Mouse (Mus musculus) adrenal gland, postnatal 4 days (tissue): Measurements from ENCODE around the gene Cdh15. TPM values are rescaled to one million over a fixed set of nuclear protein-coding genes. Genes with fewer than 3 reads are reported as not detected.

ENCODE experiments used
- DNase-seq, 2 experiments: peaks; one replicate each; pipeline ENCODE4 v3.0.0; 2021 to 2022; ENCODE audit warnings: low spot score in 2 of 2, mixed read lengths in 2 of 2
- long read RNA-seq, 2 experiments: library from polyadenylated mRNA; stranded (forward); transcript quantifications; one replicate each; pipeline ENCODE4 v2.0.0; 2021
- total RNA-seq, 2 experiments: library from RNA; stranded (reverse); gene quantifications; 2 replicates each; pipeline ENCODE4 v1.2.3; 2021

Cdh15 gene
- total RNA-seq, result 1 to 10 TPM in 1 of 2 experiments, under 1 TPM in 1; 0.62 to 1.8 TPM
- long read RNA-seq, experiment 1, partial matches to known transcripts, result 2 of 6 reads
- long read RNA-seq, experiment 1, other reads (novel, unspliced or antisense), result 2 of 6 reads
- long read RNA-seq, experiment 2, partial matches to known transcripts, result 0 of 2 reads
- long read RNA-seq, experiment 2, other reads (novel, unspliced or antisense), result 0 of 2 reads

DNA sequence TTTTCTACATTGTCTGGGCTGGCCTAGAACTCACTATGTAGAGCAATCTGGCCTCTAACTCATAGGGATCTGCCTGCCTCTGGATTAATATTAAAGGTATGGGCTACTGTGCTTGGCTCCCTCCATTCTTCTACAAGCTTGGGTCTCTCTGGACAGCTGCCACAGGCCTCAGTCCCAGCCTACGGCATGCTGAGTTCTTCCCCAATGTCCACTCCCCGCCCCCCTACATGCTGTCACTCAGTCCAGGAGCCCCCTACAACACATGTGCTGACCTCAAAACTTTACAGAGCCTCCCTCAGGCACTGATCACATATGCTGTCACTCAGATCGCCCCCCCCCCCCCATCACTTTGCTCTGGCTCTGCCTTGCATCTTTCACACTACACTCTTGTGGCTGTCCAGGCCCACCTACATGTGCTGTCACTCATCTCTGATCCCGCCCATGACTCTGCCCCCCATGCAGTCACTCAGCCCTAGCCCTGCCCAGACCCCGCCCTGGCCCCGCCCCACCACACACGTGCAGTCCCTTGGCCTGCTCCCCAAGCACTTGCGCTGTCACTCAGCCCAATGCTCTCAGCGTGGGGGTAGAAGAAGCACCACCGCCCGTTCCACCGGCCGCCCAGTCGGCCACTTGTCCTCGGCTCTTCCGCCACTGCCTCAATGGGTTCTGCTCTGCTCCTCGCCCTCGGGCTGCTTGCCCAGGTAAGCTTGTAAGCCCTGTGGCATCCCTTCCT lies at the start of gene Cdh15:
Gene Cdh15 (plus strand): TSS at position 138 of the 733 bp plus-strand sequence.
- DNase-seq, result peak in 1 of 2 experiments; percentile 50

- no peak for DNase-seq
These were observed 43.6 kb upstream of the Cdh15 start for GRCm38 (mm10) chr8:122803906-122804761.

DNA sequence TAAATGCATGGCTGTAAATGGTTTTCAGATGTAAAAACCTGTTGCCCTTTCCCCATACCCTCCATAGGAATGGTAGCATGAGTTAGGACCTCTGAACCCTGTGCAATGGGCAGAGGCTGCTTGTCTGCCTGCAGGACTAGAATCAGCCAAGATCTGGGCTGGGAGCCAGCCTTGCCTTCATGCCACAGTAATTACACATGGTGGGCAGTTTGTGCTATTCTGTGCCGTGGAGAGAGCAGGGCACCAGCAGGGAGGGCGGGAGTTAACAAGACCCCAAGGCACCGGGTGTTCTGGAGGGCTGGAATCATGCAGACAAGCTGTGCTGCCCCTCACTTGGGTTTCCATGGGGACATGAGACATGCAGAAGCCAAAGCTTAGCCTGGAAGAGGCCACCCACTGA lies 42.4 kb upstream of the Cdh15 start:
- DNase-seq, result no peak

GRCm38 (mm10) chr8:122806956-122807538 lies 40.7 kb upstream of the Cdh15 start:
- no peak for DNase-seq

- DNase-seq, result no peak
These were observed 39.9 kb upstream of the Cdh15 start for GRCm38 (mm10) chr8:122807907-122808306.

- DNase-seq, result no peak
These were observed 37.4 kb upstream of the Cdh15 start for GRCm38 (mm10) chr8:122810376-122810775.

DNA sequence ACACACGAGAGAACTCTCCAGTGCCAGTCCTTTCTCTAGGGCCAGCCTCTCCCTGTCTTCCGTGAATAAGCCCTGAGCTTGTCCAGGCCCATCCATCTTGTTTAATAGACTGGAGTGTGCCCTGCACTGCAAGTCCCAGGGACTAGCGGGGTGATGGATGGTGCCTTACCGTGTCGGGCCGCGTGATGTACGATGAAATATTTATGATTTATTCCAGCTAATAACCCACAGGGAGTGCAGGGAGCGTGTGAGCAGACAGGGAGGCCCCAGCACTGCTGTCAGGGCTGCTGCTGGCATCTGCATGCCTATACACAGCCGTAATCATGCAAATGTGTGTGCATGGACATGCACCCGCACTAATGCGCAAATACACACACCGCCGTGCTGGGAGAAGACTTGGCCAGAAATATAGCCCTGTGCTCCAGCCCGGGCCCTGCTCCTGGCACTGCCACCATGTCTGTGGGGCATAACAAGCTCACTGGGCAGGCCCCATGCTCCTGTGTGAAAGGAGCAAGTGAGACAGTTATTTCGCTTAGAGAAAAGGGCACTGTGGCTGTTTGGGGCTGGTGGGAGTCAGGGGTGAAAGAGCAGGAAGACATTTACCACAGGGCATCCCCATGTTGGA lies 35.8 kb upstream of the Cdh15 start:
- DNase-seq, result no peak

DNA sequence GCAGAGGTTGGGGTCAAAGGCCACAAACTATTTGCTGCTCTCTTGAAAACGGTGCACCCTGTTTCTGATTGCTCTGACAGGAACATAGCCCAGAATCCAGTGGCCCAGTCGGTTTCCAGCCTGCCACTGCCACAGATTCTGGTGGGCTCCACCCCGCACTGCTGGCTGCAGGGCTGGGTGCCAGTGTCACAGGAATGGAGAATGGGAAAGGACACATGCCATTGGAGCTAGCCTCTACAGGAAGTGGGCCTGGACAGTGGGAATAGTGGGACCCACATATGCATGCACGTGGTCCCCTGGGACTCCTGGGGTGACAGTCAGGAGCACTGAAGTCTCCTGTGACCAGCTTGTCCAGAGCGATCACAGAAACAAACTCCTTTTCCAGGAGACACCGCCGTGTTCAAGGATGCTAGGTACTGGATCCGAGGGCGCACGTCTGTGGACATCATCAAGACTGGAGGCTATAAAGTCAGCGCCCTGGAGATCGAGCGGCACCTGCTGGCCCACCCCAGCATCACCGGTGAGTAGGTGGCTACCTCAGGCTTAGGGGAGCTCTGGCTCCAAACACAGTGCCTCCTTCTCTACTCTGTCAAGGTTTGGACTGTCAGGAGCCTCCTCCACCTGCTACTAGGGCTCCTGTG lies 35.0 kb upstream of the Cdh15 start:
- DNase-seq, result no peak

DNA sequence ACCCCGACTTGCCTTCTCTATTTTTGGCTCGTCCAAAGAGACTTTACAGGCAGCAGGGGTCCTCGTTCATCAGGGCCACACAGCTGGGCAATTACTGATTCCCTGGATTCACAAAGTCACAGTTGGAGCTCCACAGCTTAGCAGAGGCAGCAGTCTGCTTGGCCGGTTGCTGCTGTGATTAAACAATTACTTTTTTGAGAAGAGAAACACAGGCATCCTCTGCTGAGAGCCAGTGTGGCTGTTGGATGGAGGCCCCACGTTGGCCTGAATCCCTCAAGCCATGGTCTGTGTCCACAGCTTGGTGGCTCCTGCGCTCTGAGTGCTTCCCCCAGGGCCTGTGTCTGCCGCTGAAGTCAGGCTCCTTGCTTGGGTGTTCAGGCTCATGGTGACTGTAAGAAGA lies 33.2 kb upstream of the Cdh15 start:
- no peak for DNase-seq

- DNase-seq, result no peak
These were observed 30.8 kb upstream of the Cdh15 start for GRCm38 (mm10) chr8:122816965-122817364.

GRCm38 (mm10) chr8:122817724-122818496 lies 29.9 kb upstream of the Cdh15 start:
- DNase-seq, result no peak

DNA sequence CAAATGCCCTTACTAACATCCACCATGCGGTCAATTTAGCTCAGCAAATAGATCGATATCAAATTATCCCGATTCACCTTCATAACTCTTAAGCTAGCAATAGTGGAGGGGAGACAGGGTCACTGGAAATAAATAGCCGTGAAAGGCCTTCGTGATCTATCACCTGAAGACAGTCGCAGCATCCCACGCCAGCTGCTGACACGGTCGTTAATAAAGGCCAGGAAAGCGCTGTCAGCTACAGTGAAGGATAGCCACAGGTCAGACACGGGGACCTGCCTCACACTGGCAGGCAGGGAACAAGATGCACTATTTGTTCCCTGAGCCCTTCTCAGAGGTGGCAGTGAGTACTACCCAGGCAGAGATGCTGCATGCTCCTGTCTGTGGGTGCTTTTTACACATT lies 28.0 kb upstream of the Cdh15 start:
- no peak for DNase-seq

- no peak for DNase-seq
These were observed 23.2 kb upstream of the Cdh15 start for GRCm38 (mm10) chr8:122824571-122824970.

DNA sequence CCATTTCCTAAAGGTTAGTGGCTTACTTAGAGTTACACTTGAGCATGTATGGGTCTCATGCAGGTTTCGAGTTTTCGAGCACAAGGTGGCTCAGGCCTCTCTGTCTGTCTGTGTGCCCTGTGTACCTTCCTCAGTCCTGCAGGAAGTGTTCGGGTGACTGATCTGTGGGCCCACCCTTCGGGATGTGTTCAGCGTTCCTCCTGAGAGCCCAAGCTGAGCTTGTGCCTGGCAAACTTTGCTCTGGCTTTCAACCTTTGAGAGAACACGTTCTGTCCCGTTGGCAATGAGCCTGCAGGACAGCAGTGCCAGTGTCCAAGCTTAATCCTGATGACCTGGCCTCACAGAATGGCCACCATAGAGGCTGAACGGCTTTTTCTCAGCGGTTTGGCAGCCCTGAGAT lies 22.8 kb upstream of the Cdh15 start:
- no peak for DNase-seq

GRCm38 (mm10) chr8:122825408-122825807 lies 22.4 kb upstream of the Cdh15 start:
- no peak for DNase-seq

- DNase-seq, result no peak
These were observed 18.4 kb upstream of the Cdh15 start for GRCm38 (mm10) chr8:122829396-122829795.

- DNase-seq, result peak; percentile 80 to 87
These were observed 17.3 kb upstream of the Cdh15 start for GRCm38 (mm10) chr8:122830349-122831061.

GRCm38 (mm10) chr8:122834416-122834815 lies 13.3 kb upstream of the Cdh15 start:
- DNase-seq, result no peak

DNA sequence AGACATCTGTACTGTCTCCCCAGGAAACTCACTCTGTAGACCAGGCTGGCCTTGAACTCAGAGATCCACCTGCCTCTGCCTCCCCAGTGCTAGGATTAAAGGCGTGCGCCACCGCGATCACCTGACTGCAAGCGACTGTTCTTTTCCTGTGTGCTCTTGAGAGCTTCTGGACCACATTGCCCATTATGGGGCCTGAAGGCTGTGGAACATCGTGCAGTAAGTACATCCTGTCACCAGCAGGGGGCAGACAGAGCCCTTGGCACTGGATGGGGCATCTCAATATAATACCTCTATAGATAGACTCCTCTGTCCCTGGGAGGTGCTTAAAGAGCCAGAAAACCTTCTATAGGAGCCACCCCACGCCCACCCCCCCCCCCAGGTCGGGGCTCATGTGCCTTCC lies 12.8 kb upstream of the Cdh15 start:
- peak; percentile 41 to 60 for DNase-seq
